19 mouse cellular contexts compared by ENCODE assay signal in the genomic region with DNA sequence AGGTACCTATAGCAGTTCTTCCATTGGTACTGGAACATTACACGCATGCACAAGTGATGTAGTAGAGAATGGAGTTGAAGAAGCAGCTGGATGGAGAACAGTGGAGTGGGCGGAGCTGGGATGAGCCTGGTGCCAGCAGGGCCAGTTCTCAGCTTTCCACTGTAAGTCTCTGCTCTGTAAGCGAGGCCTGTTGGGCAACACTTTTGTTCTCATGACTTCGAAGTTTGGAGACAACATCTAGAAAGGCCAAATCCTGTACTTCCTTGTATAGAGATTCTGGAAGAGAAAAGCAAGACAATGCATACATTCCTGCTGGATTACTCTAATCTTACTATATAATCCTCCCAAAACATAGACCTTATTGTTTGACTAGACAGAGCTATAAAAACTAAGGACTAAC.
DNase-seq lines count a peak whose midpoint lies in the region; ATAC-seq and TF ChIP-seq lines count a peak whose summit lies in the region.
"Had no signal": no experiment of that assay in that cellular context is flagged by ENCODE, and none has a peak within 500 bp of the region (broad histone marks: within the 10 kb centered on the region; RNA-seq: fewer than 3 reads in every experiment).

No protein-coding gene starts in this region.

- no peaks in the 10 kb centered on the region for H3K9me3 ChIP-seq in limb, embryonic 11.5 days (ENCODE audit: control insufficient read depth, low read length)
- no peaks in the 10 kb centered on the region for H3K9me3 ChIP-seq in limb, embryonic 10.5 days (replicated peaks)
- H3K9me3 ChIP-seq in forebrain, embryonic 11.5 days (ENCODE audit: control insufficient read depth, low read length) = no peaks in the 10 kb centered on the region
- H3K9me3 ChIP-seq in midbrain, postnatal 0 days (ENCODE audit: low read length) = no peaks in the 10 kb centered on the region
- H3K9me3 ChIP-seq: embryonic facial prominence, embryonic 10.5 days; embryonic facial prominence, embryonic 12.5 days; forebrain, embryonic 10.5 days; forebrain, embryonic 13.5 days; forebrain, embryonic 15.5 days had no signal

- H3K4me3 ChIP-seq in limb, embryonic 11.5 days (ENCODE audit: low read depth, low read length) = no peak overlapping the region
- H3K4me3 ChIP-seq in limb, embryonic 10.5 days = no peak overlapping the region
- no peak overlapping the region for H3K4me3 ChIP-seq in forebrain, embryonic 11.5 days (ENCODE audit: low read depth, low read length)
- H3K4me3 ChIP-seq in midbrain, postnatal 0 days (ENCODE audit: low read depth, low read length) = no peak overlapping the region
- H3K4me3 ChIP-seq: embryonic facial prominence, embryonic 10.5 days; embryonic facial prominence, embryonic 12.5 days; forebrain, embryonic 10.5 days; forebrain, embryonic 13.5 days; forebrain, embryonic 15.5 days had no signal

- H3K27ac ChIP-seq in limb, embryonic 11.5 days (replicated peaks; ENCODE audit: low read depth, low read length) = no peak overlapping the region
- no peak overlapping the region for H3K27ac ChIP-seq in limb, embryonic 10.5 days
- no peak overlapping the region for H3K27ac ChIP-seq in forebrain, embryonic 11.5 days (ENCODE audit: low read depth, low read length)
- H3K27ac ChIP-seq in midbrain, postnatal 0 days (ENCODE audit: low read depth, low read length) = no peak overlapping the region
- H3K27ac ChIP-seq: embryonic facial prominence, embryonic 10.5 days; embryonic facial prominence, embryonic 12.5 days; forebrain, embryonic 10.5 days; forebrain, embryonic 13.5 days; forebrain, embryonic 15.5 days had no signal

- 92% methylated on average over 4 of the region's 4 CpGs for WGBS in limb, embryonic 11.5 days
- WGBS in limb, embryonic 10.5 days = 97% methylated on average over 4 of the region's 4 CpGs
- 93% methylated on average over 4 of the region's 4 CpGs for WGBS in forebrain, embryonic 11.5 days
- WGBS in midbrain, postnatal 0 days = 91% methylated on average over 4 of the region's 4 CpGs

- peak; percentile 18 for DNase-seq in limb, embryonic 11.5 days (ENCODE audit: low spot score)
- no peak for DNase-seq in limb, embryonic 10.5 days (ENCODE audit: low spot score)
- DNase-seq in fat pad, adult 2 months (ENCODE audit: extremely low read depth, low read depth, low spot score) = peak; percentile 86
- DNase-seq in forebrain, embryonic 11.5 days (ENCODE audit: low spot score) = no peak
- DNase-seq in midbrain, postnatal 0 days (ENCODE audit: low spot score) = no peak
- DNase-seq: adrenal gland, adult 8-10 months; adrenal gland, postnatal 14 days; adrenal gland, postnatal 36 days; cerebellum, adult 11-12 months; cerebellum, adult 2 months; cerebellum, adult 9-10 months; cerebellum, postnatal 10 days; cerebellum, postnatal 25 days; forebrain, postnatal 0 days had no signal

- TF ChIP-seq CTCF in midbrain, postnatal 0 days (IDR thresholded peaks at IDR 0.05) = no peak

- ATAC-seq in limb, embryonic 11.5 days (ENCODE audit: insufficient number of reproducible peaks, low FRiP score, low TSS enrichment, low read depth) = no peak
- no peak for ATAC-seq in forebrain, embryonic 11.5 days (replicated peaks; ENCODE audit: low FRiP score)
- ATAC-seq in midbrain, postnatal 0 days (ENCODE audit: low FRiP score) = no peak
- ATAC-seq: forebrain, embryonic 13.5 days; forebrain, embryonic 15.5 days; forebrain, postnatal 0 days had no signal

- H3K4me2 ChIP-seq in limb, embryonic 11.5 days (ENCODE audit: low read depth, severe bottlenecking) = no peak overlapping the region
- no peak overlapping the region for H3K4me2 ChIP-seq in forebrain, embryonic 11.5 days (ENCODE audit: low read depth, low read length, severe bottlenecking)
- no peak overlapping the region for H3K4me2 ChIP-seq in midbrain, postnatal 0 days (ENCODE audit: low read depth, low read length, poor library complexity, severe bottlenecking)
- H3K4me2 ChIP-seq: embryonic facial prominence, embryonic 12.5 days; forebrain, embryonic 13.5 days; forebrain, embryonic 15.5 days had no signal

- H3K27me3 ChIP-seq in limb, embryonic 11.5 days (ENCODE audit: control insufficient read depth, insufficient read depth, low read length) = no peaks in the 10 kb centered on the region
- no peaks in the 10 kb centered on the region for H3K27me3 ChIP-seq in limb, embryonic 10.5 days (ENCODE audit: low read depth, poor library complexity, severe bottlenecking)
- H3K27me3 ChIP-seq in forebrain, embryonic 11.5 days (ENCODE audit: control insufficient read depth, insufficient read depth, low read length) = no peaks in the 10 kb centered on the region
- no peaks in the 10 kb centered on the region for H3K27me3 ChIP-seq in midbrain, postnatal 0 days (ENCODE audit: insufficient read depth, low read length)
- H3K27me3 ChIP-seq: embryonic facial prominence, embryonic 12.5 days; forebrain, embryonic 13.5 days; forebrain, embryonic 15.5 days had no signal

- no peaks in the 10 kb centered on the region for H3K4me1 ChIP-seq in limb, embryonic 11.5 days (ENCODE audit: control insufficient read depth, insufficient read depth, low read length)
- no peaks in the 10 kb centered on the region for H3K4me1 ChIP-seq in limb, embryonic 10.5 days
- H3K4me1 ChIP-seq in forebrain, embryonic 11.5 days (replicated peaks; ENCODE audit: control insufficient read depth, insufficient read depth, low read length) = no peaks in the 10 kb centered on the region
- H3K4me1 ChIP-seq in midbrain, postnatal 0 days (ENCODE audit: insufficient read depth, low read length) = no peaks in the 10 kb centered on the region
- H3K4me1 ChIP-seq: embryonic facial prominence, embryonic 10.5 days; embryonic facial prominence, embryonic 12.5 days; forebrain, embryonic 10.5 days; forebrain, embryonic 13.5 days; forebrain, embryonic 15.5 days had no signal

- H3K36me3 ChIP-seq in limb, embryonic 11.5 days (ENCODE audit: control insufficient read depth, insufficient read depth, low read length) = no peaks in the 10 kb centered on the region; the same call in 1 of the 2 replicates
- peaks cover 50% of the 10 kb centered on the region for H3K36me3 ChIP-seq in limb, embryonic 10.5 days
- no peaks in the 10 kb centered on the region; the same call in 1 of the 2 replicates for H3K36me3 ChIP-seq in forebrain, embryonic 11.5 days (ENCODE audit: control insufficient read depth, insufficient read depth, low read length)
- peaks cover 14% of the 10 kb centered on the region; the same call in 1 of the 2 replicates for H3K36me3 ChIP-seq in midbrain, postnatal 0 days (ENCODE audit: insufficient read depth, low read length)

- H3K9ac ChIP-seq in limb, embryonic 11.5 days (ENCODE audit: low read length) = no peak overlapping the region
- no peak overlapping the region for H3K9ac ChIP-seq in forebrain, embryonic 11.5 days (ENCODE audit: low read length)
- no peak overlapping the region for H3K9ac ChIP-seq in midbrain, postnatal 0 days (replicated peaks; ENCODE audit: low read length, poor library complexity, severe bottlenecking)
- H3K9ac ChIP-seq: embryonic facial prominence, embryonic 12.5 days; forebrain, embryonic 13.5 days; forebrain, embryonic 15.5 days; forebrain, postnatal 0 days had no signal

Comparison
In these comparisons a context has a peak if more than half of its experiments do, and no peak if none do; other contexts are left out.
1. DNase-seq: peak in limb, embryonic 11.5 days (single experiment) and fat pad, adult 2 months (single experiment); none in limb, embryonic 10.5 days (single experiment), forebrain, embryonic 11.5 days (single experiment) and midbrain, postnatal 0 days (single experiment).